Mouse (Mus musculus): ENCODE measurements around the gene 4930562C15Rik.

The 4930562C15Rik gene

GRCm38 (mm10) chr16:4913783-4914735 lies 78.8 kb downstream of the 4930562C15Rik start:
- DNase-seq (ENCODE audit: low spot score in 2 of 2), result peak; percentile 79 to 88

- no peak for DNase-seq (ENCODE audit: low spot score in 2 of 2)
These were observed 80.7 kb downstream of the 4930562C15Rik start for GRCm38 (mm10) chr16:4915931-4916330.

- DNase-seq (ENCODE audit: low spot score in 2 of 2), result no peak
These were observed 81.4 kb downstream of the 4930562C15Rik start for GRCm38 (mm10) chr16:4916608-4917007.
